Mouse (Mus musculus) T-helper 17 cell (primary cell): Measurements from ENCODE around the gene Osbpl11.
"Not testable (repeated sequence)": the region's sequence is repeated elsewhere in the genome, so short reads cannot be mapped to it uniquely, and the experiment has no call there.

Experiments
- in situ Hi-C, 2 experiments: fragments of 300-600 bp; cut with MboI, MseI; formaldehyde crosslinking; loops; 1 replicate in 1 of 2; 2 replicates in 1 of 2; pipeline ENCODE4 v1.15.1; 2025; ENCODE audit warnings: high pct_unique_total_duplicates in 2 of 2

The Osbpl11 gene

DNA sequence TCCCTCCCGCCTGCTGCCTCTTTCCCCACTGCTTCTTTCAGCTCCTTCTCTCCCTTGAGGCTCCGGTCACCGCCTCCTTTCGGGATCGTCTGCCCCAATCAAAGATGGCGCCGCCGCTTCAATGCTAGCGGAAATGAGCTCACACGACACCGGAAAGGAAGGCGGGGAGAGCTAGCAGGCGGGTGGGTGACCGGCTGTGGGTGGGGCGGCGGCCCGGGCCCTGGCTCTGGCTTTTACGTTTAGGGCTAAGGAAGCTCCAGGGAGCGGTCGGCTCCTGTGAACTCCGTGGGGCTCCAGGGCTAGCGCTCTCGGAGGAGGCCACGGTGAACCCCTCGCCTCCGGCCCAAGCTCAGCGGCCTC lies at the start of gene Osbpl11:
Osbpl11 (plus strand) TSS at position 171 of the 360 bp plus-strand sequence.
- in situ Hi-C loops: loop anchor here in 1 of 2 experiments (10.0 kb wide), 1 partner anchor 1510 kb away; the partner anchor contains the start of gene Ccdc14

DNA sequence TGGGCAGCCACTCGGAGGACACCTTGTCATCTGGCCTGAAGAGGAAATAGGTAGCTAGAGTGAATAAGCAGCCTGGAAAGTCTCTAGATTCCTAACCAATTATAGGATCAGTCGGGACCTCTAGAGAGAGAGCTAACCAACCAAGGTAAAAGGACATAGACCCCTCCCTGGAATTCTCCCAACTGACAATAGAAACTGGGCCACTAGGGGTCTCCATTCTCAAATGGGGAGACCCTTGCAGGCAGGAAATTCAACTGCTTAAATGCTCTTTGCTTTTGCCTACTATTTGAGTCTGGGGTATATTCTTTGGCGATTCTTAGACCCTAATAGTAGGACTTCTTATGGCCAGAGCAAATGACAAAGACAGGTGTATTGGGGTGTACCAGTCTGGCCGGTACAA lies 49.7 kb upstream of the Osbpl11 start:
- in situ Hi-C loops: loop anchor here (10.0 kb wide), 2 partner anchors 590 to 1130 kb away; no protein-coding TSS in a partner anchor

DNA sequence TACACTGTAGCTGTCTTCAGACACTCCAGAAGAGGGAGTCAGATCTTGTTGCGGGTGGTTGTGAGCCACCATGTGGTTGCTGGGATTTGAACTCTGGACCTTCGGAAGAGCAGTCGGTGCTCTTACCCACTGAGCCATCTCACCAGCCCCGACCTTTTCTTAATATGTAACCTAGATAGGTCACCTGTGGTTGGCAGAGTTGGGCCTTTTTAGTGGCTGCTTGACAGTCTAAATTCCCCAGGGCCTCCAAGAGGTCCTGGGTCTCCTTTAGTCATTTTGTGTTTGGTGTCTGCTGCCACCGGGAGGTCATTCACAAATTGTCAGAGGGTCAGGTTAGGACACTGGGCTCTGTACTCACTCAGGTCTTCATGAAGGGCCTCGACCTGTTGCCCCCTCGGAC lies 45.8 kb upstream of the Osbpl11 start:
- in situ Hi-C loops: loop anchor here (10.0 kb wide), 2 partner anchors 594 to 1126 kb away; no protein-coding TSS in a partner anchor

DNA sequence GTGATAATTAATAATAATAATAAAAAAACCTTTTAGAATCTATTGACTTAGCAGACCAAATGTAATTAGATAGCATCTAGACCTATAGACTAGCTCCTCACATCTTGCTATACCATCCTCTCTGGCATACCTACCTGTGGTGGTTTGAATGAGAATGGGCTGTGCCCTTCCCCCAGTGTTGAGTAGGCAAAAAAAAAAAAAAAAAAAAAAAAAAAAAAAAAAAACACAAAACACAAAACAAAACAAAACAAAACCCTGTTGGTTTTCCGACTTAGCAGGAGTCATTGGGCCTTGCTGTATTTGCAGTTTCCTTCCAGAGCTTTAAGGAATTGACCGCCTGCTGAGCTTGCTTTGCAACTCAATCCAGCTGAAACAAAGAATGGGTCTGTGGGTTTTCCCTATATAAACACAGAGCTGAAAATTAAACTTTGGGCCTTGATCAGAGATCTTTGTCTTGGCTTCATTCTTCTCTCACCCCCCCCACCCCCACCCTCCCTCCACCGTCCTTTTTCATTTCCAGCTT lies 43.1 kb upstream of the Osbpl11 start:
- in situ Hi-C loops: no loop called here

DNA sequence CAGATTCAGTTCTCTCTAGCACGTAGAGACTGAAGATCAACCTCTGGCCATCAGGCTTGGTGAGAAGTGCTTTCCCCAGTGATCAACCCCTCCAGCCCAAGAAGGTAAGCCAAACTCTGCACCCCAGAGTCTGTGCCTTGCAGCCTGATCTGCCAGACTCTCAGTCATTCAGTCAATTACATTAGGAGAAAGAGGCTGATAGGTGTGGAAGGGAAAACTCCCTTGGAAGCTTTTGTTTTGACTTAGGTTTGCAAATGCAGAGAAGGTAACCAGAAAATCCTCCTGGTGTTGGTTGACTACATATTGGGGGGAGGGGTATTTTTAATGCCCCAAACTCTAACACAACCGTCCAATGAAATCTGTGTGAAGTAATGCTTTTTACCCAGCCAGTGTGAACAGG lies 41.4 kb upstream of the Osbpl11 start:
- in situ Hi-C loops: no loop called here

DNA sequence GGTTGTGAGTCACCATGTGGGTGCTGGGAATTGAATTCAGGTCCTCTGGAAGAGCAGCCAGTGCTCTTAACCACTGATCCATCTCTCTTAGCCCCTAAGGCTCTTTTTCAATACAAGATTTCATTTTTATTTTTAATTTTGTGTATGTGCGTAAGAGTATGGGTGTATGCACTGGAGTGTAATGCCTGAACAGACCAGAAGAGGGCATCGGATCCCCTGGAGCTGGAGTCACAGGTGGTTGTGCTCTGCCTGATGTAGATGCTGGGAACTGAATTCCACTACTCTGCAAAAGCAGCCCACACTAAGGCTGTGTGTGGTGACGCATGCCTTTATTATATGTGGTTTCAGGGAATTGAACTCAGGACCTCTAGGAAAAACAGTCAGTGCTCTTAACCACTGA lies 38.7 kb upstream of the Osbpl11 start:
- in situ Hi-C loops: no loop called here

DNA sequence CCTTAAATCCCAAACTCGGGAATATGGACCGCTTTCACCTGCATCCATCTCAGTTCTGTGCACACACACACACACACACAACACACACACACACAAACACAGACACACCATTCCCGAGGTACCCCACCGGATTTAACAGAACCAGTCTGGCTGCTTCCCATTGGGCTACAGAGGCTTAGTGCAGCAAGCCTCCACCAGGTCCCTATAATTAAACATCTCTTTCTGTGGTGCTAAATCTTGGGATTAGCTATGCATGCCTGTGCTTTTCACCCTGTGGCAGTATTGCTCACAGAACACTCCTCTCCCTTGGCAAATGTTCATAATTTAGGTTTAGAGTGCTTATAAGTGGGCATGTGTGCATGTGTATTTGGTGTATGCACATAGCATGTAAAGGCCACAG lies 36.7 kb upstream of the Osbpl11 start:
- in situ Hi-C loops: no loop called here

DNA sequence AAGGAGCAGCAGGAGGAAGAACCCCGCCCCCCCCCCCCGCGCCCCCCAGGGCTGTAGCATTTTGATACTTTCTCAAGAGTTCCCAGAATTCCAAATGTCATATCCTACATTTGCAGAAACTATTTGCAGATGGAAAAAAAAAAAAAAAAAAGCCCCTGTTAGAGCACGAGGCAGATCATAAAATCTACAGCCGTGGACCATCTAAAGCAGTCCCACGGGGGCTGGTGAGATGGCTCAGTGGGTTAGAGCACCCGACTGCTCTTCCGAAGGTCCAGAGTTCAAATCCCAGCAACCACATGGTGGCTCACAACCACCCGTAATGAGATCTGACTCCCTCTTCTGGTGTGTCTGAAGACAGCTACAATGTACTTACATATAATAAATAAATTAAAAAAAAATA lies 34.0 kb upstream of the Osbpl11 start:
- in situ Hi-C loops: not testable (repeated sequence)

DNA sequence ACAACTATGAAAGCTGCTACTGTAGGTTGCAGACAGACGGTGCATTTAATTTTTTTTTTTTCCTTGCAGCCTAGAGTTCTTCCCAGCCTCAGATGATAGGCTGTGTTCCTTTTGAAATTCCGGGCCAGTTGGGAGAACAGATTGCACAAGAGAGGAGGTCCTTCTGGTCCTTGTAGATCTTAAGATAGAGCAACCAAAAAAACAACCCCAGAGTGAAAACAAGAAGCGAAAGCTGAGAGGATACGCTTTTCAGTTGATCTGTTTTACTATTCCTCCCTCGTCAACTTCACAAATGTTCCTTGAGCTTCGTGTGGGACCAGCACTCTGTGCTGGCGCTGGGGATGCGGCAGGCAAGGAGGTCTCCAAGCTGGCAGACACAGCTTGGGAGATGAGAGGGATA lies 33.3 kb upstream of the Osbpl11 start:
- in situ Hi-C loops: no loop called here

DNA sequence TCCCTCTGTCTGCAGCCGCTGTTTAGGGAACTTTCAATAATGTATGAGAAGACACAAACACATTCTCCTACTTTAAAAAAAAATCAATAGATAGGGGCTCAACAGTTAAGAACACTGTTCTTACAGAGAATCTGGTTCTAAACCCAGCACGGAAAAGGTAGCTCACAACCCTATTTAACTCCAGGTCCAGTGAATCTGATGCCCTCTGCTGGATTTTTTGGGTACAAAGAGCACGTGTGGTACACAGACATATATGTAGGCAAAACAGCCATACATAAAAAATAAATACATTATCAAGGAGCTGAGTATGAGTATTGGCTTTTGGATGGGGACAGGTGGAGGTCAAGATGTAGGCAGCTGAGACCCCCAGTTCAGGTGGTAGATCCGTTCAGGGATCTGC lies 29.9 kb upstream of the Osbpl11 start:
- in situ Hi-C loops: loop anchor here in 1 of 2 experiments (5.0 kb wide), 1 partner anchor 133 kb away; no protein-coding TSS in a partner anchor

DNA sequence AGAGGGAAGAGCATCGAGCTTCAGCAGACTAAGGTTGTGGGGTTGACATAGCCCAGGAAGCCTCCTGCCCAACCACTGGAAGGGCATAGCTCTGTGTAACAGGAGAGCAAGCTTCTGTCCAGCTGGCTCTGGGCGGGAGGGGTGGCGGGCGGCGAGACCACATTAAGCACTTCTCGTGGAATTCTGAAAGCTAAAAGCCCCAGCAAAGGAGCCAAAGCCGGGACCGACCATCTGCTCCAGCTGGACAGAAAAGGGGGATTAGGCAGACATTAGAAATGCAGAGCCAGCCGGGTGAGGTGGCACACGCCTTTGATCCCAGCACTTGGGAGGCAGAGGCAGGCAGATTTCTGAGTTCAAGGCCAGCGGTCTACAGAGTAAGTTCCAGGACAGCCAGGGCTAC lies 26.9 kb upstream of the Osbpl11 start:
- in situ Hi-C loops: loop anchor here in 1 of 2 experiments (5.0 kb wide), 1 partner anchor 136 kb away; no protein-coding TSS in a partner anchor

DNA sequence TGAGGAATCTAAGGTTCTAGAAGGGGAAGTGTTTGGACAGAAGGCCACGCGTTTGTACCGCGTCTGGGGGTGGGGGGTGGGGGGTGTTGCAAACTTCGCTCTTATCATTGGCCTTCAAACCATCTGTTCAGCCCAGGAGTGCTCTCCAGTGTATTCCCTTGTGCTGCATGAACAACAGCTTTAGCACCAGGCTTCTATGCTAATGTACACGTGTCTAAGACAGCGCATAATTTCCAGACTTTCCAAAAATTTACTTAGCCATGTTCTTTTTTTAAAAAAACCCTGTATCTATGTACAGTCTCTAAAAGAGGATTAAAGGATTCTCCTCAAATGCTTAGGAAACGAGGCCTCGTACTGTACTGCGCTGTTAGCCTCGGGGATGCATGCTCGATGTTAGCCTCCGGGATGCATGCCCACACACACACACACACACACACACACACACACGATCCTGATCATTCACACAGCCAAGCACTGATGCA lies 26.2 kb upstream of the Osbpl11 start:
- in situ Hi-C loops: loop anchor here in 1 of 2 experiments (5.0 kb wide), 1 partner anchor 136 kb away; no protein-coding TSS in a partner anchor

DNA sequence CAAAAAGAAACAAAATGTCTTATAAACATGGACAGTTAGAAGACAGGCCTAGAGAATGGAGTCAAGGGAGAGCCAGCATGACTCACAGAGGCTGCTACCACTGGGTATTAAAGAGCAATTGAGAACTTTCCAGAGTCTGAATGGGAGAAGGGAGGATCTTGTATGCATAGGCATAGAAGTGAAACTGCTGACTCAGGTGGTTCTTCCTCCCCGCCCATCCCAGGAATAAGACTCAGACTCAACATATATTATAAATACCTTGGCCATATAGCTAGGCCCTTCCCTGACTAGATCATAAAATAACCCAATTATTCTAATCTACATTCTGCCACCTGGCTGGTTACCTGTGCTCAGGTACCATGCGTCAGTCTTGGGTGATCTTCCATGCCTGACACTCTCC lies 25.5 kb upstream of the Osbpl11 start:
- in situ Hi-C loops: loop anchor here in 1 of 2 experiments (5.0 kb wide), 1 partner anchor 137 kb away; no protein-coding TSS in a partner anchor

DNA sequence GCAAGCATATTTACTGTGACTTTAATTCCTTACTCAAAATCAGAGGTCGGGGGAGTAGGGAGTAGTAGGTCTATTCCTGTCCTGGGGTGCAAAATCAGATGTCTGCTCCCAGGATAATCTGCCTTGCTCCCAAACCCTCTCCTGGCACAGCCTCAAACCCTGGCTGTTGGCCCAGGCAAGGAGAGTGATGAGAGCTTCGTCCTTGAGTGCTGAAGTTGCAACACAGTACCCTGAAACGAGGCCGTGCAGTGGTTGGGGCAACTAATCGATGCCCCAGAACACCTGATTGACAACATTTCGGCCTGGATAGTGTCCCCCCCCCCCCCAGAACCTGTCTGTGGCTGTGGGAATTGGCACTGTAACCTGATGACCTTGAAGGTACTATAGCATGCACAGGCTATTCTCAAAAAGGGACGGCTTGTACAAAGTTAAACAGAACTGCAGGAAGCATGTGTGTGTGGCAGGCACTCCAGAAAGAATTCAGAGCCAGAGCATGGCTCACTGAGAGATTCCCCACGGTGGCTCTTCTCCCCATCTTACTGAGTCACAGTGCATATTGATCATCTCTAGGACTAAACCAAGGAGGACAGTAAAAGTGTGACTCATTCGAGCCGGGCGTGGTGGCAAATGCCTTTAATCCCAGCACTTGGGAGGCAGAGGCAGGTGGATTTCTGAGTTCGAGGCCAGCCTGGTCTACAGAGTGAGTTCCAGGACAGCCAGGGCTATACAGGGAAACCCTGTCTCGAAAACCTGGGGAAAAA lies 21.4 kb upstream of the Osbpl11 start:
- in situ Hi-C loops: no loop called here

DNA sequence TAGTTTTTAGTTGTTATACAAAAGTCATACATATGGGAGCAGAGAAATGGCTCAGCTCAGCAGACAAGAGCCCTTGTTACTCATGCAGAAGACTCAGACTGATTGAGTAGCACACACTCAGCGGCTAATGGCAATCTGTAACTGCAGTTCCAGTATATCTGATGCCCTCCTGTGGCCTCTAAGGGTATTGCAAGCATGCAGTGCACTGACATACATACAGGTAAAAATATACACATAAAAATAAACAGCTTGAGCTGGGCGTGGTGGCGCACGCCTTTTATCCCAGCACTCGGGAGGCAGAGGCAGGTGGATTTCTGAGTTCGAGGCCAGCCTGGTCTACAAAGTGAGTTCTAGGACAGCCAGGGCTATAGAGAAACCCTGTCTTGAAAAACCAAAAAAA lies 18.6 kb upstream of the Osbpl11 start:
- in situ Hi-C loops: not testable (repeated sequence)

DNA sequence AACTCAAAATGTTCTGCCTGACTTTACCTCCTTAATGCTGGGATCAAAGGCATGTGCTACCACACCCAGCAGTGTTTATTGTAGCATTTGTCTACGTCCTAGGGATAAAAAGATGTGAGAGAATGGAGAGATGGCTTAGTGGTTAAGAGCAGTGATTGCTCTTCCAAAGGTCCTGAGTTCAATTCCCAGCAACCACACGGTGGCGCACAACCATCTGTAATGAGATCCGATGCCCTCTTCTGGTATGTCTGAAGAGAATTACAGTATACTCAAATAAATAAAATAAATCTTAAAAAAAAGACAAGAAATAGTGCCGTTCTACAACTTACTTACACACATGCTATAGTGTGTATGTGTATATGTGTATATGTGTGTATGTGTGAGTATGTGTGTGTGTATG lies 17.3 kb upstream of the Osbpl11 start:
- in situ Hi-C loops: no loop called here

DNA sequence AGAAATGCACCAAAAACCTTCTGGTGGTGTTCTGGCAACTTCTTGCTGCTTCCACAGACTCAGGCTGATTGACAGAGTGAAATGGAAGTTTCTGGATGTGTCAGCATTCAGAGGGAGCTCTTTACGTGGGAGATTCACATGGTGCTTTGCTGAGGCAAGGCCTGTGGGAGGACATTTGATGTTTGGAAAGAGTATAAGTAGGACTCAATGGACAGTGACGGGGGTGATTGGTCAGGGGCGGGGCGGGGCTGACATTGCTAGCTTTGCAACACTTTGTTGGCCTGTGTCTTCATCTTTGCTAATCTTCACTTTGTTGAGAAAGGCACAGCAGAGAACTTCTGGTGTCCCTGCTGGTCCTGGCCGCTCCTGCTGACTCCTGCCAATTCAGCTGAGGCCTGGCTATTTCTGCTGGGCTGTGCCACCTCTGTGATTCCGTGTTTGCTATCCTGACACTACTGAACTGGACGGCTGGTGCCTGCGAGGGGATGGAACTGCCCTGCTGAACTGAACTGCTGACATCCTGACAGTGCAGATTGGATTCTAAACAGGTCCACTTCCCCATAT lies 15.3 kb upstream of the Osbpl11 start:
- in situ Hi-C loops: no loop called here

DNA sequence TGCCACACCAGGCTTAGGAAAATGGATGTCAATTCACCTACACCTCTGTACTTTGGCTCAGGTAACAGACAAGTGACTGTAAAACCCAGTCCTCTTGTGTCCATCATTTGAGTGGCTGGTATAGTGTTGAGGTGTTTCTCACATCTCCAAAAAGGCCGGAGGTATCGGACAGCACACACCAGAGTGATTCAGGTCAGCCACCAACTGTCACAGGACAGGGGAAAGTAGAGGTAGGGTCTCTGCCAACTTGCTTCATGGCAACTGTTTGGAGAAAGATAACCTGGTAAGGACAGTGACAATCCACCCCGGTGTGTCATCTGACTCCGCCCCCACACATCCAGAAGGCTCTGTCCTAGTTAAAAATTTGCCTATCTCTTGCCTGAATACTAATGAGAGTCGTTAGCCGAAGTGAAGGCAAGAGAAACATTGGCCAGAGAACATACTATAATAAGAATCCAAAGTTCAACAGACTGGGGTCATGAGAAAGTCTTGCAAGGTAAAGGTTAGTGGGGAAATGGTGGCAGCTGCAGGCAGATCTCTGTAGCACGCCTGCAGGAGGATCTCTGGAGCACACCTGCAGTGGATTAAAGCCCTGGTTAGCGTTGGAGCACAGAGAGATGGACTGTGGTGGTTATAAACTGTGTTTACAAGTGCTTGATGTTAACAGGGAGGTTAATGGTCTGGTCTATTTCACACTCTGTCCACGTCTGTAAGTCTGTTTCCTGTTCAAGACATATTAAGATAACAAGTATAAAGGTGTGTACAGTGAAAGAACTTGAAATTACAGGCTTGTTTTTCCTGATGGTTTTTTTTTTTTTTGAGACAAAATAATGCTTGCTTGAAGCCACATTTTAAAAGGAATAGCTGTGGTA lies 13.9 kb upstream of the Osbpl11 start:
- in situ Hi-C loops: no loop called here

DNA sequence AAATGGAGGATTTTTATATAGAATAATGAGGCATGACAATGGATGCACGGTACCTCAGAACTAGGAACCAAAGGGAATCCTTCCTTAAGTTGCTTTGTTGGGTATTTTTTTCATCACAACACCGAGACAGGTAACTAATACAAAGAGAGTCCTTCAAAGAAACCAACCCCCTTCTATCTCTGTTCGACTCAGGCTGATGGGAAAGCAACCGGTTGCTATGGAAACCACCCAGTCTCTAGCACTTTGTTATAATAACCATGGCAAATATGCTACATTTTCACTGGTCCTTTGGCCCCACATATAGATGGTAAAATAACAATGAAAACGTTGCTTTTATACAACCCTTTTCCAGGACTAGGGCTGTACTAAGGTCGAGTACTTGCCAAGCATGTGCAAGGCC lies 13.1 kb upstream of the Osbpl11 start:
- in situ Hi-C loops: no loop called here

DNA sequence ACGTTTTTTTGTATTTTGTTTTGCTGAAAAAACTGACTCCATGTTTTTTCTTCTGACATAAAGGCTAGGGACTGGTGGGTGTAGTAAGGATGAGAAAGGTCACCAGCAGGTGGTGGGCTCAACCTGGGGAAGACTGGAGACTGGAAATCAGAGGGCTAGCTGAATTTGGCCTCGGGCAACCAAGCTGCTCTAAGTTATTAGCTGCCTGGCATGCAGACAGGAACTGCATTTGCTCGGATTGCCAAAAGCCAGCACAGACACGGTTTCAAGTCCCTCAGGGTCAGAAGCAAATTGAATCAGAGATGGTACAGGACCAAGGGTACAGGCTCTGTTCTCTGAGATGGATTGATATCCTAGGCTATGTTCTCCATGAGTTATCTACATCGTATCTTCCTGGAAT lies 11.7 kb upstream of the Osbpl11 start:
- in situ Hi-C loops: no loop called here

DNA sequence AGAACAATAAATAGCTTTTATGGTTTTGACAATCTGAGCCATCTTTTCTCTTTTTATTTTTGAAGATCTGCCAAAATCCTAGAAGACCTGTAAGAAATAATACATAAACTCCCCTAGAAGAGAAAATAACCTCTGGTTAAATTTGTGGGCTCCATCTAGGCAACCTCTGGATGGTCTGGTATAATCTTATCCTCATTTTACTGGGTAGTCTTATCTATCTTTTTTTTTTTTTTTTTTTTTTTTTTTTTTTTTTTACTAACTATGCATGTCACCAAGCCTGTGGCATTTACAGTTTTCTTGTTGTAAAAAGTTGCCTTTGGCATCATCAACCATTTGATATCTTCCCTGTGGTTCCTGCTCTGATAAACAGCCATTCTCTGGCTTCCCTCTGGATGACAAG lies 10.2 kb upstream of the Osbpl11 start:
- in situ Hi-C loops: no loop called here

DNA sequence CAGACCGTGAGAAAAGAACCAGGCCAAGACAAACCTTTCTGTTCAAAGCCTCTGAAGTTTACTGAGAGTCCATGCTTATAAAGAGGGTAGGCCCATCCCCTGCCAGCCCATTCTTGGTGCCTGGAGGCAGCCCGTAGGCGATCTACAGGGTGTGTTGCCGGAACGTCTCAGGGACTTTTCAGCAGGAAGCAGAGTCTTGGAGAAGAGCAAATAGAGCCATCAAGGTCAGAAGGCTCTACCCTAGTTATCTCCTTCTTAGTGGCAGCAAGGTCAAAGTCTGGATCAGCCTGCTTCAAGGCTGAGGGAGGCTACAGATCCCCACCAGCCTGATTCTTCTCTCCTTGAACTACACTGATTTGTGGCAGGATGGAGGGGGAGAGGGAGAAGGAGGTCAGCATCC lies 8.0 kb upstream of the Osbpl11 start:
- in situ Hi-C loops: not testable (repeated sequence)
